Mouse (Mus musculus): ENCODE data around the gene Olfr1062.
"Not testable (repeated sequence)": the region's sequence is repeated elsewhere in the genome, so short reads cannot be mapped to it uniquely, and the experiment has no call there.

DNA sequence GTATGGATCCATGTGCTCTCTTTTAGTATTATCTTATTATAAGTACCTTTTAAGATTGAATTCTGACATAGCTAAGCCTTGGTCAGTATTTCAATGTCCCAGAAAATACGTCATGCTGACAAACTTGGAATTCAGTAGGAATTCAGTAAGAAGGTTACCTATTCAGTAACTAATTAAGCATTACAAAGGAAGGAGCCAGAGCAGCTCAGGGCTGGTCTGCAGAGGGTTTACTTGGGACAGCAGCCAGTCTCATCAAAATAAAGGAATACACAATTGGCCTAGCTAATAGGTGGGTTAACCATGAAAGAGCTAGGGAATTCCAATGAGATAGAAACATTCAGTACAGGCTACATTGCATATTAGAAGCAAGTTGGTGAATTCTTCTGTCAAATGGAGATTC, 15.6 kb upstream of the Olfr1062 start:
- TF ChIP-seq POLR2A (IDR thresholded peaks at IDR 0.05; ENCODE audit: control insufficient read depth in 1 of 2, insufficient read depth in 1 of 2, low read depth in 1 of 2, low read length in 2 of 2, poor library complexity in 1 of 2); ELF1 (IDR thresholded peaks at IDR 0.05; ENCODE audit: low read depth, low read length); SIN3A (IDR thresholded peaks at IDR 0.05; ENCODE audit: low read length); NRF1 (IDR thresholded peaks at IDR 0.05; ENCODE audit: insufficient read depth, low read depth, low read length, poor library complexity, severe bottlenecking); MAZ (IDR thresholded peaks at IDR 0.05; ENCODE audit: low read depth, low read length); CTCF (IDR thresholded peaks at IDR 0.05 in 2 of 3, conservative IDR thresholded peaks at IDR 0.05 in 1 of 3; ENCODE audit: control insufficient read depth in 1 of 3, insufficient read depth in 1 of 3, low read depth in 2 of 3, low read length in 3 of 3, poor library complexity in 1 of 3, severe bottlenecking in 1 of 3); CHD2 (IDR thresholded peaks at IDR 0.05; ENCODE audit: low read length); ZKSCAN1 (IDR thresholded peaks at IDR 0.05; ENCODE audit: low read depth, low read length): not testable (repeated sequence)

Measured in MEL (cell line).